Mouse (Mus musculus): ENCODE data around the gene Baiap2l2.

DNA sequence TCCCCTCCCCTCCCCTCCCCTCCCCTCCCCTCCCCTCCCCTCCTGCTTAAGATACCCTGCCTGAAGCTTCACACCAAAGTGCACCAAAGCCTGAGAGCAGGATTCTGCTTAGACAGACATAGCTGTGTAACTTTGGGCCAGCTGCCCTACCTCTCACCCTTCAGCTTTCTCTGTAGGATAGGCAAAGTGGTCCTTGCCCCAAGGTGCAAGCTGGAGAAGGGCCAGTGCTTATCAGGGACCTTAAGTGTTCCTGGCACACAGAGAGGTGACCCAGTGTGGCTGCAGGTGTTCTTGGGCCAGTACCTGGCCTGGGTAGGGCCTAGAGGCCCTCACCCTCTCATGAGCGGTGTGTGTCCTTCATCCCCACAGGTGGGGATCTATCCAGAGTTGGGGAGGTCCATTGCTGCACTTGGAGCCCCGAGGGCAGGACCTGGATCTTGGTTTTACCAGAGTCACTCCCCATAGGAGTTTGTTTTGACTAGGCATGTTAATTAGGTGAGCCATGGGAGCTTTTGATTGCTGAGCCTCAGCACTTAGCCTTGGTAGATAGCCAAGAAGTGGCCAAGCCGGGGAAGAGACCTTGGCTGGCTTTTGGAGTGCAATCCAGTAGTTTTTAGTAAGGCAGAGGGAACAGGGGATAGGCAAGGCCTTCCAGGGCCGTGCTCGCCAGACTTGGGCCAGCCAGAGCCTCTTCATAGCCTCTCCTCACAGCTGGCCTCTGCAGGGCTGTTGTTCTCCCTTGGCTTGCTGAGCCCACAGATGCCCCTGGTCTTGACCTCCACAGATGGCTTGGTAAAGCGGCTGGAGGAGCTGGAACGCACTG lies 41.1 kb downstream of the Baiap2l2 start:
- TF ChIP-seq CTCF (conservative IDR thresholded peaks at IDR 0.05; ENCODE audit: insufficient read depth, insufficient read length, low read depth, low read length) (no peak), POLR2A (IDR thresholded peaks at IDR 0.05; ENCODE audit: low read depth, low read length) (no peak)
